Mouse (Mus musculus): ENCODE measurements around the gene Wdr37. TPM values are rescaled to one million over a fixed set of nuclear protein-coding genes. Genes with fewer than 3 reads are reported as not detected.

Wdr37 gene
- total and polyA plus RNA-seq, 2 experiments from 2014 or later: 15.7 to 16.3 TPM

GRCm38 (mm10) chr13:8783686-8784307 is 87.9 kb downstream of the Wdr37 start:
- Histone ChIP-seq H3K27me3 (ENCODE audit: control insufficient read depth, insufficient read depth, low read length) (no peaks in the 10 kb centered on the region), H3K4me2 (ENCODE audit: low read depth, low read length) (no peak overlapping the region), H3K9ac (replicated peaks; ENCODE audit: low read depth, low read length) (no peak overlapping the region), H3K27ac (ENCODE audit: low read depth) (no peak overlapping the region), H3K9me3 (replicated peaks; ENCODE audit: control insufficient read depth, low read length) (no peaks in the 10 kb centered on the region), H3K36me3 (replicated peaks; ENCODE audit: control insufficient read depth, insufficient read depth, low read length) (no peaks in the 10 kb centered on the region), H3K4me1 (ENCODE audit: control insufficient read depth, insufficient read depth) (no peaks in the 10 kb centered on the region), H3K4me3 (ENCODE audit: low read depth, low read length) (no peak overlapping the region)
- ATAC-seq (ENCODE audit: insufficient read depth, low read depth) (no peak), DNase-seq (ENCODE audit: low spot score) (no peak)
- TF ChIP-seq EP300 (IDR thresholded peaks at IDR 0.05; ENCODE audit: low read depth) (no peak), CTCF (IDR thresholded peaks at IDR 0.05; ENCODE audit: low read depth) (no peak)
- 57% methylated on average over 10 of the region's 10 CpGs for WGBS

DNA sequence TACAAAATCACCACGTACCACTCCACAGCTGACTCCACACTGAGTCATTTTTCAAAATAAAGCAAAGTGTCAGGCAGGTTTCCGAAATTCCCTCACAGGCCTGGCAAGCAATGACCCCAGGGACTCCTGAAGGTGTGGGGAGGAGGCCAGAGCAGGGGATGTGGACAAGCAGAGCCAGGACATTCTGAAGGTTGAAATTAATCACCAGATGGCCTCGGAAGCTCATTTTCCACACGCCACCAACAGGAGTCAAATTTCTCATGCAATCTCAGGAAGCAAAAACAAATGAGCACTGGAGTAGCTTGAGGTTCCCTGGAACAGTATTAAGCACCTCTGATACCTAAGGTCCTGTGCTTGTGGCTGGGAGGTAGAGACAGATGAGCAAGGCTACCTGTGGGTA is 89.1 kb downstream of the Wdr37 start:
- no peak overlapping the region for H3K9ac ChIP-seq (replicated peaks; ENCODE audit: low read depth, low read length)
- ATAC-seq (ENCODE audit: insufficient read depth, low read depth): no peak
- no peaks in the 10 kb centered on the region for H3K9me3 ChIP-seq (replicated peaks; ENCODE audit: control insufficient read depth, low read length)
- no peak overlapping the region for H3K4me2 ChIP-seq (ENCODE audit: low read depth, low read length)
- no peak overlapping the region for H3K27ac ChIP-seq (ENCODE audit: low read depth)
- TF ChIP-seq EP300 (IDR thresholded peaks at IDR 0.05; ENCODE audit: low read depth): no peak
- no peak for TF ChIP-seq CTCF (IDR thresholded peaks at IDR 0.05; ENCODE audit: low read depth)
- no peaks in the 10 kb centered on the region for H3K4me1 ChIP-seq (ENCODE audit: control insufficient read depth, insufficient read depth)
- no peak overlapping the region for H3K4me3 ChIP-seq (ENCODE audit: low read depth, low read length)
- 40% methylated on average over 4 of the region's 4 CpGs for WGBS
- no peaks in the 10 kb centered on the region for H3K36me3 ChIP-seq (replicated peaks; ENCODE audit: control insufficient read depth, insufficient read depth, low read length)
- no peak for DNase-seq (ENCODE audit: low spot score)
- H3K27me3 ChIP-seq (ENCODE audit: control insufficient read depth, insufficient read depth, low read length): no peaks in the 10 kb centered on the region

DNA sequence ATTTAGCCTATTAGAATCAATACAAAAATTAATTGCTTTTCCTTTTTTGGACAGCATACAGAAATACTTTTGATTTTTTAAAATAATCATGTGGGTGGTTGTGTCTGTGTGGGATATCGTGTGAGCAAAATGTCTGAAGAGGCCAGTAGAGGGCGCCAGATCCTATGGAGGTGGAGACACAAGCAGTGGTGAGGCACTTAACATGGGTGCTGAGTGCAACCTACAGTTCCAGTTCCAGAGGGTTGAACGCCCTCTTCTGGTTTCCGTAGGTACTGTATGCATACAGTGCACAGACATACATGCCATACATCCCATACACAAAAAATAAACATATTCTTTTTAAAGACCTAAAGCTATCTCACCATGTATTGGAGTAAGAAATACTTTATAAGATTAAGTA is 91.3 kb downstream of the Wdr37 start:
- H3K4me1 ChIP-seq (ENCODE audit: control insufficient read depth, insufficient read depth): no peaks in the 10 kb centered on the region
- H3K4me2 ChIP-seq (ENCODE audit: low read depth, low read length): no peak overlapping the region
- no peak overlapping the region for H3K9ac ChIP-seq (replicated peaks; ENCODE audit: low read depth, low read length)
- no peak overlapping the region for H3K27ac ChIP-seq (ENCODE audit: low read depth)
- no peak overlapping the region for H3K4me3 ChIP-seq (ENCODE audit: low read depth, low read length)
- no peaks in the 10 kb centered on the region for H3K27me3 ChIP-seq (ENCODE audit: control insufficient read depth, insufficient read depth, low read length)
- no peaks in the 10 kb centered on the region for H3K9me3 ChIP-seq (replicated peaks; ENCODE audit: control insufficient read depth, low read length)
- H3K36me3 ChIP-seq (replicated peaks; ENCODE audit: control insufficient read depth, insufficient read depth, low read length): no peaks in the 10 kb centered on the region
- ATAC-seq (ENCODE audit: insufficient read depth, low read depth) (no peak), DNase-seq (ENCODE audit: low spot score) (peak; percentile 6)
- TF ChIP-seq CTCF (IDR thresholded peaks at IDR 0.05; ENCODE audit: low read depth) (peak; percentile 44), EP300 (IDR thresholded peaks at IDR 0.05; ENCODE audit: low read depth) (no peak)
- WGBS: 45% methylated on average over 4 of the region's 4 CpGs

GRCm38 (mm10) chr13:8770616-8771015 is 101.1 kb downstream of the Wdr37 start:
- H3K4me1 ChIP-seq (ENCODE audit: control insufficient read depth, insufficient read depth): no peaks in the 10 kb centered on the region
- no peak overlapping the region for H3K4me2 ChIP-seq (ENCODE audit: low read depth, low read length)
- H3K36me3 ChIP-seq (replicated peaks; ENCODE audit: control insufficient read depth, insufficient read depth, low read length): no peaks in the 10 kb centered on the region
- H3K9ac ChIP-seq (replicated peaks; ENCODE audit: low read depth, low read length): no peak overlapping the region
- no peak overlapping the region for H3K4me3 ChIP-seq (ENCODE audit: low read depth, low read length)
- ATAC-seq (ENCODE audit: insufficient read depth, low read depth): no peak
- H3K9me3 ChIP-seq (replicated peaks; ENCODE audit: control insufficient read depth, low read length): no peaks in the 10 kb centered on the region
- no peak for TF ChIP-seq CTCF (IDR thresholded peaks at IDR 0.05; ENCODE audit: low read depth)
- TF ChIP-seq EP300 (IDR thresholded peaks at IDR 0.05; ENCODE audit: low read depth): no peak
- whole genome bisulfite sequencing: 71% methylated on average over 4 of the region's 4 CpGs
- H3K27ac ChIP-seq (ENCODE audit: low read depth): no peak overlapping the region
- no peaks in the 10 kb centered on the region for H3K27me3 ChIP-seq (ENCODE audit: control insufficient read depth, insufficient read depth, low read length)
- DNase-seq (ENCODE audit: low spot score): no peak

DNA sequence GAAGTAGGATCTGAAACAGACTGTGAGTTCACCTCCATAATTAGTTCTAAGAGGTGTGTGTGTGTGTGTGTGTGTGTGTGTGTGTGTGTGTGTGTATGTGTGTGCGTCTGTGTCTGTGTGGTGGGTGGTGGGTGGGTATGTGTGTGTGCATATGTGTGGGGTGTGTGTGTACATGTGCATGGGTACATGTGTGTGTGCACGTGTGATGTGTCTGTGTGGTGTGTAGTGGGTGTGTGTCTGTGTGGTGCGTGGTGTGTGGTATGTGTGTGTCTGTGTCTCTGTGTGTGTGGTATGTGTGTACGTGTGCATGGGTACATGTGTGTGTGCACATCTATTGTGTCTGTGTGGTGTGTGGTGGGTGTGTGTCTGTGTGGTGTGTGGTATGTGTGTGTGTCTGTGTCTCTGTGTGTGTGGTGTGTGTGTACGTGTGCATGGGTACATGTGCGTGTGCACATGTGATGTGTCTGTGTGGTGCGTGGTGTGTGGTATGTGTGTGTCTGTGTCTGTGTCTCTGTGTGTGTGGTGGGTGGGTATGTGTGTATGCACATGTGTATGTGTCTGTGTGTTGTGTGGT is 102.0 kb downstream of the Wdr37 start:
- TF ChIP-seq CTCF (IDR thresholded peaks at IDR 0.05; ENCODE audit: low read depth): no peak
- TF ChIP-seq EP300 (IDR thresholded peaks at IDR 0.05; ENCODE audit: low read depth): no peak

DNA sequence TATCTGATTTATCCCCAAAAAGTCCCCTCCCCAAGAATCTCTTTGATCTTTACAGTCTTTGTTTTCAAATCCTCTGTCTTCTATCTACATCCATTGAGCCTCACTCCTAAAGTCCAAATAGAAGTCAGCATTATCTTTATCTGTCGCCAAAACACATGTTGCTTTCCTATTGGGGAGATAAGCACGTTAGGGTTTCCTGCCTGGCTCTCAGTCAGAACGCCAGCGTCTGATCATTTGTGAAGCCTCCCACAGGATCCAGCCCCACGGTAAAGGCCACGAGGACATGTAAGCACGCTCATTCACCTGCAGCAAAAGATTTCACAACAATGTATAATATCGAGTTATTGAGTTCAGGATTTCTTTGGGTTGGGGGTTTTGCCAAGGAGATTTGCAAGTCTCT is 110.8 kb downstream of the Wdr37 start:
- 13% methylated on average over 8 of the region's 8 CpGs for WGBS
- Histone ChIP-seq H3K4me2 (ENCODE audit: low read depth, low read length) (no peak overlapping the region), H3K27ac (ENCODE audit: low read depth) (no peak overlapping the region), H3K36me3 (replicated peaks; ENCODE audit: control insufficient read depth, insufficient read depth, low read length) (no peaks in the 10 kb centered on the region), H3K9ac (replicated peaks; ENCODE audit: low read depth, low read length) (no peak overlapping the region), H3K27me3 (ENCODE audit: control insufficient read depth, insufficient read depth, low read length) (no peaks in the 10 kb centered on the region), H3K9me3 (replicated peaks; ENCODE audit: control insufficient read depth, low read length) (no peaks in the 10 kb centered on the region), H3K4me1 (ENCODE audit: control insufficient read depth, insufficient read depth) (no peaks in the 10 kb centered on the region), H3K4me3 (ENCODE audit: low read depth, low read length) (no peak overlapping the region)
- DNase-seq (ENCODE audit: low spot score) (no peak), ATAC-seq (ENCODE audit: insufficient read depth, low read depth) (no peak)
- TF ChIP-seq CTCF (IDR thresholded peaks at IDR 0.05; ENCODE audit: low read depth) (no peak), EP300 (IDR thresholded peaks at IDR 0.05; ENCODE audit: low read depth) (no peak)

More for the DNA sequence above, 102.0 kb downstream of the Wdr37 start:
- ATAC-seq (ENCODE audit: insufficient read depth, low read depth): no peak
- no peaks in the 10 kb centered on the region for H3K9me3 ChIP-seq (replicated peaks; ENCODE audit: control insufficient read depth, low read length)
- no peak for DNase-seq (ENCODE audit: low spot score)
- WGBS: 89% methylated on average over 7 of the region's 7 CpGs
- H3K27me3 ChIP-seq (ENCODE audit: control insufficient read depth, insufficient read depth, low read length): no peaks in the 10 kb centered on the region
- no peaks in the 10 kb centered on the region for H3K36me3 ChIP-seq (replicated peaks; ENCODE audit: control insufficient read depth, insufficient read depth, low read length)
- H3K4me3 ChIP-seq (ENCODE audit: low read depth, low read length): no peak overlapping the region
- no peak overlapping the region for H3K4me2 ChIP-seq (ENCODE audit: low read depth, low read length)
- no peak overlapping the region for H3K27ac ChIP-seq (ENCODE audit: low read depth)
- no peaks in the 10 kb centered on the region for H3K4me1 ChIP-seq (ENCODE audit: control insufficient read depth, insufficient read depth)
- no peak overlapping the region for H3K9ac ChIP-seq (replicated peaks; ENCODE audit: low read depth, low read length)

Small RNAs within 50 kb of the gene (microRNA-seq; reads per million reads assigned to microRNA genes)
- gene Gm22750: not detected

Other genes with a start within 250 kb of the Wdr37 start
- gene Idi1, start 13.6 kb upstream of the Wdr37 start, total RNA-seq (2014; rRNA removed; ENCODE audit: low replicate concordance): 21.0 and 31.7 TPM in 2 replicates
- 27.8 and 29.0 TPM in 2 replicates for gene Idi1, start 13.6 kb upstream of the Wdr37 start, polyA plus RNA-seq (2015; fragmentation: Nextera tagmentation; extraction: Ambion mirVana)
- gene Gm9745, start 76.3 kb upstream of the Wdr37 start, total RNA-seq (2014; rRNA removed; ENCODE audit: low replicate concordance): not detected in 2 replicates
- not detected in 2 replicates for gene Gm9745, start 76.3 kb upstream of the Wdr37 start, polyA plus RNA-seq (2015; fragmentation: Nextera tagmentation; extraction: Ambion mirVana)
- not detected in 2 replicates for gene Idi2, start 81.0 kb upstream of the Wdr37 start, total RNA-seq (2014; rRNA removed; ENCODE audit: low replicate concordance)
- not detected in 2 replicates for gene Idi2, start 81.0 kb upstream of the Wdr37 start, polyA plus RNA-seq (2015; fragmentation: Nextera tagmentation; extraction: Ambion mirVana)
- 4.2 and 13.8 TPM in 2 replicates for gene Gtpbp4, start 124.2 kb upstream of the Wdr37 start, total RNA-seq (2014; rRNA removed; ENCODE audit: low replicate concordance)
- gene Gtpbp4, start 124.2 kb upstream of the Wdr37 start, polyA plus RNA-seq (2015; fragmentation: Nextera tagmentation; extraction: Ambion mirVana): 37.5 and 42.5 TPM in 2 replicates
- gene Larp4b, start 222.0 kb upstream of the Wdr37 start, total RNA-seq (2014; rRNA removed; ENCODE audit: low replicate concordance): 37.1 and 95.2 TPM in 2 replicates
- 17.2 and 19.1 TPM in 2 replicates for gene Larp4b, start 222.0 kb upstream of the Wdr37 start, polyA plus RNA-seq (2015; fragmentation: Nextera tagmentation; extraction: Ambion mirVana)

Measured in heart, postnatal 0 days (tissue).